Mouse (Mus musculus): ENCODE results near the gene Nfkbia. TPM values are rescaled to one million over a fixed set of nuclear protein-coding genes. Genes with fewer than 3 reads are reported as not detected.

Gene Nfkbia
- total RNA-seq (2023): 100 to 1,000 TPM; 275 to 280 TPM

DNA sequence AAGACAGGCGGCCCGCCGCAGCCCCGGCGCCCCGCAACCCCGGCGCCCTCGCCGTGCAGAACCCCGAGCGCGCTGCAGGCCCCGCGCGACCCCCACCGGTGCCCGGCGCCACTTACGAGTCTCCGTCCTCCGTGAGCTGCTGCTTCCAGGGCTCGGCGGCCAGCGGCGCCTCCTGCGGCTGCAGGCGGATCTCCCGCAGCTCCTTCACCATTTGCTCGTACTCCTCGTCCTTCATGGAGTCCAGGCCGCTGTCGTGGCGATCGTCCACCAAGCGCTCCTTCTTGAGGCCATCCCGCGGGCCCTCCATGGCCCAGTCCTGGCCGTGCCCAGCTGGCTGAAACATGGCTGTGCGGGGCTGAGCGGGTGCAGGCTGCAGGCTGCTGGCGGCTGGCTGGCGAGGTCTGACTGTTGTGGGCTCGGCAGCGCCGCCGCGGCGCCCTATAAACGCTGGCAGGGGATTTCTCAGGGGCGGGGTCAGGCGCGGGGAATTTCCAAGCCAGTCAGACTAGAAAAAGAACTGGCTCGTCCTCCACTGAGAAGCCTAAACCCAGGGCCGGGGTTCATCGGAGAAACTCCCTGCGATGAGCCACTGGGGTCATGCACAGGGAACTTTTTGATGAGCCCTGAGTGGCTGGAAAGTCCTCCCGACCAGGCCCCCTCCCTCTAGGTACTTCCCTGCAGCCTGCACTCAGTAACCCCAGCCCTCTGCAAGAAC lies at the start of gene Nfkbia:
Gene Nfkbia, minus strand, starts transcription at position 464 of the 715 bp plus-strand sequence.

Other genes starting within 250 kb of the Nfkbia start
- gene 1110008L16Rik, start 193.1 kb downstream of the Nfkbia start, total RNA-seq (2023): 1 to 10 TPM; 3.7 to 4.3 TPM
- gene Ppp2r3c, start 189.6 kb downstream of the Nfkbia start, total RNA-seq (2023): 10 to 100 TPM; 18.7 to 18.9 TPM
- 10 to 100 TPM; 85.9 to 96.4 TPM for gene Psma6, start 108.4 kb downstream of the Nfkbia start, total RNA-seq (2023)
- gene Aldoart2, start 72.6 kb upstream of the Nfkbia start, total RNA-seq (2023): not detected
- gene Insm2, start 106.8 kb upstream of the Nfkbia start, total RNA-seq (2023): not detected

Measured in neutrophil, adult 59 days (primary cell).